Mouse (Mus musculus) gastrocnemius, postnatal 25 days (tissue): ENCODE results near the gene Bri3. TPM values are rescaled to one million over a fixed set of nuclear protein-coding genes. Genes with fewer than 3 reads are reported as not detected.

Source experiments
- DNase-seq: peaks from one replicate; pipeline ENCODE4 v3.0.0; 2022
- total RNA-seq, 2 experiments: library from RNA; stranded (reverse); gene quantifications; 1 replicate in 1 of 2; 2 replicates in 1 of 2; pipeline ENCODE4 v1.2.3; 2021

Gene Bri3
- total RNA-seq, 2 experiments from 2014 or later, result 36.0 to 43.5 TPM

GRCm38 (mm10) chr5:144234222-144234621 lies 10.0 kb upstream of the Bri3 start:
- no peak for DNase-seq

GRCm38 (mm10) chr5:144234714-144235113 lies 9.5 kb upstream of the Bri3 start:
- no peak for DNase-seq

GRCm38 (mm10) chr5:144238969-144239368 lies 5.3 kb upstream of the Bri3 start:
- no peak for DNase-seq

- no peak for DNase-seq
These were observed 1.4 kb downstream of the Bri3 start for GRCm38 (mm10) chr5:144245592-144245991.

- DNase-seq, result no peak
These were observed 2.4 kb downstream of the Bri3 start for GRCm38 (mm10) chr5:144246669-144247068.

- DNase-seq, result no peak
These were observed 3.1 kb downstream of the Bri3 start for GRCm38 (mm10) chr5:144247307-144247706.

- no peak for DNase-seq
These were observed 3.8 kb downstream of the Bri3 start for GRCm38 (mm10) chr5:144247906-144248585.

- DNase-seq, result no peak
These were observed 5.6 kb downstream of the Bri3 start for GRCm38 (mm10) chr5:144249871-144250270.

GRCm38 (mm10) chr5:144251876-144252577 lies 7.8 kb downstream of the Bri3 start:
- no peak for DNase-seq

- DNase-seq, result no peak
These were observed 9.0 kb downstream of the Bri3 start for GRCm38 (mm10) chr5:144253212-144253611.

GRCm38 (mm10) chr5:144254122-144254810 lies 10.0 kb downstream of the Bri3 start:
- peak; percentile 76 for DNase-seq

GRCm38 (mm10) chr5:144254811-144255631 lies 10.8 kb downstream of the Bri3 start:
- peak; percentile 92 for DNase-seq

- peak; percentile 69 for DNase-seq
These were observed 11.6 kb downstream of the Bri3 start for GRCm38 (mm10) chr5:144255632-144256540.

GRCm38 (mm10) chr5:144256541-144256870 lies 12.3 kb downstream of the Bri3 start:
- no peak for DNase-seq

- DNase-seq, result no peak
These were observed 12.7 kb downstream of the Bri3 start for GRCm38 (mm10) chr5:144256888-144257287.

- no peak for DNase-seq
These were observed 13.3 kb downstream of the Bri3 start for GRCm38 (mm10) chr5:144257451-144258110.

- DNase-seq, result peak; percentile 58
These were observed 13.9 kb downstream of the Bri3 start for GRCm38 (mm10) chr5:144258131-144258611.

GRCm38 (mm10) chr5:144258687-144259086 lies 14.4 kb downstream of the Bri3 start:
- DNase-seq, result no peak

- no peak for DNase-seq
These were observed 15.0 kb downstream of the Bri3 start for GRCm38 (mm10) chr5:144259228-144259627.

GRCm38 (mm10) chr5:144260464-144260863 lies 16.2 kb downstream of the Bri3 start:
- DNase-seq, result no peak

GRCm38 (mm10) chr5:144261309-144261708 lies 17.1 kb downstream of the Bri3 start:
- DNase-seq, result no peak
